Mouse (Mus musculus) lung, adult 2 months (tissue): ENCODE results near the gene Lyplal1. TPM values are rescaled to one million over a fixed set of nuclear protein-coding genes. Genes with fewer than 3 reads are reported as not detected.

ENCODE experiments used
- DNase-seq: peaks from one replicate; pipeline ENCODE4 v3.0.0; 2022
- H3K4me1 ChIP-seq: fragments of 200-500 bp; 2 replicates; pipeline ENCODE4 v1.6.1; 2011; ENCODE audit warnings: low read length; ENCODE audit not compliant: control insufficient read depth, insufficient read depth
- H3K4me3 ChIP-seq: fragments of 200-500 bp; replicated peaks from 2 replicates; pipeline ENCODE3; 2011; ENCODE audit warnings: low read depth, mild to moderate bottlenecking, control low read depth, low read length; ENCODE audit errors: extremely low read depth
- CTCF ChIP-seq: fragments of 200-500 bp; IDR thresholded peaks from 2 replicates; pipeline ENCODE4 v1.5.1; 2011; ENCODE audit warnings: mild to moderate bottlenecking, low read length, control low read depth; ENCODE audit not compliant: insufficient read depth
- POLR2A ChIP-seq: fragments of 200-500 bp; IDR thresholded peaks from 2 replicates; pipeline ENCODE4 v1.6.1; 2011; ENCODE audit warnings: low read depth, mild to moderate bottlenecking, control low read depth, low read length, borderline replicate concordance; ENCODE audit errors: extremely low read depth
- WGBS: fragments of 180-500 bp; shearing (Covaris S2); methylation state at CpG from one replicate; pipeline ENCODE4 v1.1.7; 2018; 5-methylcytosine and 5-hydroxymethylcytosine counted together
- polyA plus RNA-seq: library from polyadenylated mRNA; depleted of rRNA; stranded (reverse); fragments of >200 nt; gene quantifications from 2 replicates; pipeline ENCODE4 v1.2.3, GENCODE M21; 2012

The Lyplal1 gene
- polyA plus RNA-seq, 1 experiment, result 6.7 TPM

DNA sequence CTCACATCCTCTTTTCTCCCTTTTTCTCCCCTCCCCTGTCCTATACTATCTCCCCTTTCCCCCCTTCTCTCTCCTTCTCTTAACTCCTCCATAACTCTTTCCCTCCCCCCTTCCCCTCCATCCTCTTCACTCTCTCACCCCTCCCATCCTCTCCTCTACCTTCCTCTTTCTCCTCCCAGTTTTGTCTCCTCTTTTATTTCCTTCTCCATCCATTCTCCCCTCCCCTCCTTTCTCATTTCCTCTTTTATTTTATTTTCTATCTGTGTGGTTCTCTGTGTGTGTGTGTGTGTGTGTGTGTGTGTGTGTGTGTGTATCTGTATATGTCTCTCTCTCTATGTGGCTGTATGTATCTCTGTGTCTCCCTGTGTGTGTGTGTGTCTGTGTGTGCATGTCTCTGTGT, 6.6 kb upstream of the Lyplal1 start:
- Histone ChIP-seq H3K4me1 (no peaks in the 10 kb centered on the region), H3K4me3 (no peak overlapping the region)
- DNase-seq, result no peak
- no peak for TF ChIP-seq CTCF
- no peak for TF ChIP-seq POLR2A

DNA sequence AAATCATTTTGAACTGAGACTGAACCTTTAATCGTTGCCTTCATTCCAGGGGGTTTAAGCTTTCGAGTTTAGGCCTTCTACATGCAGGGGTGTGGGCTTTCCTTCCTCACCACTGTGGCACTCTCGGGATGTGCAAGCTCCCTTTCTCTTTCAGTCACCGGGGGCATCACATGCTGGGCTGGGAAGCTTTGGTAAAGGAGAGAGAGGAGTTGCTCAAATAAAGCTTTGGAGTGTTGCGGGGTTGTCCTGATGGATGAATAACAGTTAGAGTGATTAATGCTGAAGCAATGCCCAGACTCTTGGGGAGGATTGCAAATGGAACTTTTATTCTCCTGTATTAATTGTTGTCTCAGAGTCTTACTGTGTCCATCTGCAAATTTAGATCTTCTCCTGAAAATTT, 2.7 kb upstream of the Lyplal1 start:
- no peak for TF ChIP-seq CTCF
- TF ChIP-seq POLR2A, result no peak
- H3K4me3 ChIP-seq, result no peak overlapping the region
- no peaks in the 10 kb centered on the region for H3K4me1 ChIP-seq
- DNase-seq, result no peak
- 58% methylated on average over 5 of the region's 5 CpGs for WGBS

DNA sequence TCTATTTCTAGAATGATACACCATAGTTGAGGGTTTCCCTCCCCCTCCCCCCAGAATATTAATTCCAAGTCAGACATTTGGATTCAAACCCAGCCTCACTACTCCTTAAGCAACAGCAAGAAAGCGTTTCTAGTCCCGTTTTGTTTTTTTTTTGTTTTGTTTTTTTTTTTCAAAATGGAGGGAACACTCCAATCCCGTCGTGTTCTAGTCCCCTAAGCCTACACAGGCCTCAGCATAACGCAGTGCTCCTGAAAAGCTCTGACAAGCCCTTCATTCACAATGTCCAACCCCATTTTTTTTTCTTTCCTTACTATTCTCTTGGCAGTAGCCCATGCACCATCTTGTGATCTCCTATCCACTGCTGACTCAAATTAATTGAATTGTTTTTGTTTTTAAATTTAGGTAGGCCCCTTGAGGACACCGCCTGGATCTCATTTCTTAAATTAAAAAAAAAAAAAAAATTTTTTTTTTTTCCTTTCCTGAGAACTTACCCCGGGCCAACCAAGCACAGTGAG, 967 bp downstream of the Lyplal1 start:
- Histone ChIP-seq H3K4me3 (no peak overlapping the region), H3K4me1 (no peaks in the 10 kb centered on the region)
- TF ChIP-seq CTCF (no peak), POLR2A (no peak)
- WGBS, result 66% methylated on average over 7 of the region's 7 CpGs
- DNase-seq, result no peak

DNA sequence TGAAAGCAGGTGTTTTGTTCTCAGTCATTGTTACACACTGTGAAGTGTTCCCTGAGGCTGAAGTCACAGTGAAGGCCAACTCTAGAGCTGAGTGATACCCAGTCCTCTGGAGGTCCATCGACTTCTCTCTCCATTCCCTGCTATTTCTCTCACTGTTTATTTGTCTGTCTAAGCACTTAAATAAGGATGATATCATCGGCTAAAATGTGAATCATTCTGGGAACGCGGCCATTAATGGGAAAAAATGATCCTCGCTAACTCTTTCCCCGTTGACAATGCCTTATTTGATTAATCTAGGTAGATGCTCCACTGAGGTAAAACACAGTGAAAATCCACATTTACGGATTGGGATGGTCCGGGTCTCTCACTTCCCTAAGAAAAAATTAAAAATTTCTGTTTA, 14.8 kb downstream of the Lyplal1 start:
- 70% methylated on average over 8 of the region's 8 CpGs for WGBS
- H3K4me3 ChIP-seq, result no peak overlapping the region
- TF ChIP-seq POLR2A (no peak), CTCF (no peak)
- DNase-seq, result no peak
- H3K4me1 ChIP-seq, result no peaks in the 10 kb centered on the region

DNA sequence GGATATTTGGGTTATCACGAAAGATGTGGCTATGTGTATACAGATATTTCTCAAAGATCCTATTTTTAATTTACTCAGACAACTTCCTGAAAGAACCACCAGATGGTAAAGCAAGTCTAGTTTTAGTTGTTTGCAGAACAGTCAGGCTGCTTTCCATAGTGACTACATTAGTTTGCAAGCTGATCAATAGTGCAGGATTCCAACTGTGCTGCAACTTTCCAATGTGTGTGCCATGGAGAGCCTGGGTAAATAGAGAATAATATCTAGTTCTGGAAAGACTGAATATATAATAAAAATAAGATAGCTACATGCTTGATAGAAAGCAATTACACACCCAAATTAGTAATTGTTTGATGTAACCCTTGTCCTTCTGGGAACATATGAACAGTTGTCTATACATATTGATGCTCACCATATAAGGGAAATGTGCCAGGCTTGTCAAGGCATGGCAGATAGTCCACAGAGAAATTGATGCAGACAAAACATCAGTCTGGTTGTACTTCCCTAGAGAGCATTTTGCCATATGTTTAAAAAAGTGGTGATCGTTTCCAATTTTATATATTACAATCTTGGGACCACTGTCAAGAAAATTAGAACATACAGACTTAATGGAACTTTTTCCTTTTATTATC, 50.7 kb downstream of the Lyplal1 start:
- 93% methylated on average over 2 of the region's 2 CpGs for WGBS
- TF ChIP-seq CTCF (no peak), POLR2A (no peak)

DNA sequence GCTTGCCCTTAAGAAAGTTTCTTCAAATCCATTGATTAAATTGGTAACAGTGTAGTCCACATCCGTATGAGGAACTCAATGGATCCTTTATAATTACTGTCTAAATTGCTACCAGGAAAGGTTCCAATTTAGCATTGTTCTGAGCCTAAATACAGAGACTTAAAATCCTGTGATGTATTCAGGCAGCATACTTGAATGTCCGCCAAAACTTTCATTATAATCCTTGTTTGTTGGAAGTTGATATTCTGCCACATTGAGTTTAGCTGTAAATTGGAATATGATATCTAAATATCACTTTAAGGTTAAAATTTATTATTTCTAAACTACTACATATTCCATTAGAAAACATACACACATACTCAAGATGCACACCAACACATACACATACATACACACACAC, 57.1 kb downstream of the Lyplal1 start:
- no peak overlapping the region for H3K4me3 ChIP-seq
- no peak for DNase-seq
- WGBS, result 71% methylated on average over 2 of the region's 2 CpGs
- H3K4me1 ChIP-seq, result no peaks in the 10 kb centered on the region
- no peak for TF ChIP-seq CTCF
- TF ChIP-seq POLR2A, result no peak

More for the DNA sequence above, 50.7 kb downstream of the Lyplal1 start:
- no peak for DNase-seq
- Histone ChIP-seq H3K4me3 (no peak overlapping the region), H3K4me1 (no peaks in the 10 kb centered on the region)

DNA sequence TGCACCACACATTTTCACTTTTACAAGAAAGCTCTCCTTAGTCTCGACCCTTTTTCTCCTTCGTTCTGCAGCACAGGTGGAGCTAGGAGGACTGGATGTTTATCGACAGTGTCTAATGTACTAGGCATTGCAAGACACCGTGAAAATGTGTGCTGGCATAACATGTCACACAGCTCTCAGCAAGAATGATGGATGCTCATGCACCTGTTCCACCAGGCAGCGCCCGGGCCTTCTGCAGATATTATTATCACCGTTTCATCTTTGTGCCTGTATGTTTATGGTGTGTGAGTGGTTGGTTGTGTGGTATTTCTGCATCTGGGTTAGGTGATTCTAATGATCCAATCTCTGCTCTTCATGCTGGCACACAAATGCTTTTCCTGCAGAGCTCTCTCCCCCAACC, 62.9 kb downstream of the Lyplal1 start:
- TF ChIP-seq CTCF, result no peak
- TF ChIP-seq POLR2A, result no peak
- Histone ChIP-seq H3K4me3 (no peak overlapping the region), H3K4me1 (no peaks in the 10 kb centered on the region)
- 69% methylated on average over 7 of the region's 7 CpGs for WGBS
- DNase-seq, result no peak

DNA sequence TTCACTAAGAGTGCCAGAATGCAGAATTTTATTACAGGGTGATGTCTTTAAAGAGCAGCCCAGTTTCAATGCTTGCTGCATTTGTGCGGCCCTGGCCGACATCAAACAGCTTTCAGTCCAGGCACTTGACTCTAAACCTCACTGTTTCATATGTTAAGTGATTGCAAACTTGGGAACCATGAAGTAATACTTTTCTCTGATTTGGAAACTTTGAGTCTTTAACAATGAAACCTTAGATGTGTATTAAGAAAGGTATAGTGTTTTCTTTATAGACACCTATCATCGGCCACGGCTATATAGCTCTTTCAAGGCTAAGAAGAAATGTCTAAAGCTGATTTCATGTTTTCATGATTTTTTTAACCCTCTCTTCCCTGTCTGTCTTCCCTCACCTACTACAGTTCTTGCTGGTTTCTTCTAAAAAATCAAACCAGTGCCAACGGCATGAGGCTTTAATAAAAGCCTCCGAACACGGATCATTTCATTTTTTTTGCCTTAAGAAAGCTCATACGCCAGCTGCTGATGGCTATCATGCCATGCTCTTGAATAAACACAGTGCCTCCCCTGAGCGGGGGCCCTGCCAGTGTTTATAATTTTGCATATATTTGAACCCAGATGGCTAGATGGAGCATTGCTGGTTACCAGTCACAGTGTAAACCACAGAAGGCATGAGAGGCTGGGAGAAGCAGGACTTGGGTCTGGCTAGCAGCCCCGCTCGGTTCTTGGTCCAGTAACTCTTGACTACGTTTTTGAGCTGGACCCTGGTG, 63.6 kb downstream of the Lyplal1 start:
- WGBS, result 77% methylated on average over 12 of the region's 12 CpGs
- DNase-seq, result no peak
- no peak overlapping the region for H3K4me3 ChIP-seq
- TF ChIP-seq CTCF (no peak), POLR2A (no peak)
- H3K4me1 ChIP-seq, result no peaks in the 10 kb centered on the region

DNA sequence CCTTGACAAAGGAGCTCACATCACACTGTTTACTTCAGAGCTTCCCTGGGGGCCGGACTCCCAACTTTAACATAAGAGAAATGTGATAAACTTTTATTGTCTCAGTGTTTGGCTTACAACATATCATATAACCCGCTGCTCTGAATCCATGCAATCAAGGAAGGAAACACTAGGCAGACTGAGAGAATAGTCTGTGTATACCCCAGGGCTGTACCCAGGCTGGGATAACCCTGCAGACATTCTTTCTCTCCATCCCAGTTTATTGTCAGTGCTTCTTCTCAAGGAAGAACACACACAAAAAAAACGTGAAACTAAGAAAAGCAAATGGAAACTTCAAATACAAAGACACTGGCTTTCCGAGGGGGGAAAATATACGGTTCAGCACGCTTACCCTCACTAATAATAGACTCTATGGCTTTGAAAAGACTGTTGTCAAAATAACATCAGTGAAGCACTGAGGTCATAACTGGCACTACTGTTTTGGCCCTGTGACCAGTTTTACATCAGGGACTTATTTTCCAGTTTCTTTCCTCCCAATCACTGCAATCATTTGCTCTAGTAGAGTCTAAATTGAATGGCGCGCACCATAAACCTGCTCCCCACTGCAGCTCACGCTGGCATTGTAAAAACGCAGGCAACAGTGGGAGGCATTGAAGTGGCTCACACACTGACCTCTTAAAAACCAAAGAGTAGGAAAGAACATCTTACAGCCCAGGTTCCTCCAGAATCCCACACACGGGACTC, 73.2 kb downstream of the Lyplal1 start:
- TF ChIP-seq POLR2A, result no peak
- no peak for TF ChIP-seq CTCF
- DNase-seq, result no peak
- no peak overlapping the region for H3K4me3 ChIP-seq
- WGBS, result 70% methylated on average over 11 of the region's 11 CpGs
- no peaks in the 10 kb centered on the region for H3K4me1 ChIP-seq
